Mouse (Mus musculus) megakaryocyte, embryonic 14.5 days (primary cell): Measurements from ENCODE around the gene Rffl. TPM values are rescaled to one million over a fixed set of nuclear protein-coding genes. Genes with fewer than 3 reads are reported as not detected.

ENCODE experiments used
- H3K27me3 ChIP-seq: replicated peaks from 2 replicates; pipeline ENCODE3; 2012; ENCODE audit warnings: inconsistent platforms
- H3K36me3 ChIP-seq: replicated peaks from 2 replicates; pipeline ENCODE3; 2012; ENCODE audit warnings: low read length, inconsistent platforms, mixed read lengths
- H3K4me1 ChIP-seq: 2 replicates; pipeline ENCODE4 v1.6.1; 2012; ENCODE audit warnings: inconsistent platforms
- H3K4me3 ChIP-seq: replicated peaks from 2 replicates; pipeline ENCODE3; 2012; ENCODE audit warnings: moderate library complexity, mild to moderate bottlenecking, inconsistent platforms
- H3K9me3 ChIP-seq: 2 replicates; pipeline ENCODE4 v1.6.1; 2012; ENCODE audit warnings: inconsistent platforms
- FLI1 ChIP-seq: IDR thresholded peaks from 2 replicates; pipeline ENCODE4 v1.6.1; 2012; ENCODE audit warnings: low read length, inconsistent platforms, mixed read lengths
- GATA1 ChIP-seq: IDR thresholded peaks from 3 replicates; pipeline ENCODE4 v1.6.1; 2012; ENCODE audit warnings: mixed read lengths, low read length, inconsistent platforms, borderline replicate concordance
- polyA plus RNA-seq: library from polyadenylated mRNA; stranded (reverse); fragments of >175 nt; gene quantifications from 2 replicates; pipeline ENCODE4 v1.2.3, GENCODE M21; 2012; ENCODE audit warnings: low replicate concordance; ENCODE audit not compliant: insufficient read depth

The Rffl gene
- polyA plus RNA-seq, result 5.6 and 33.5 TPM in 2 replicates

GRCm38 (mm10) chr11:82871031-82871446 is at the start of gene Rffl:
Gene Rffl, minus strand, starts transcription at chr11:82871210.
- TF ChIP-seq FLI1, result no peak
- no peak for TF ChIP-seq GATA1
- Histone ChIP-seq H3K9me3 (peaks cover 3% of the 10 kb centered on the region; the same call in 1 of the 2 replicates), H3K36me3 (peaks cover 29% of the 10 kb centered on the region), H3K4me1 (peaks cover 51% of the 10 kb centered on the region), H3K4me3 (peak within 1 kb of the TSS; percentile 95), H3K27me3 (no peaks in the 10 kb centered on the region)

GRCm38 (mm10) chr11:82920768-82921167 is 49.8 kb upstream of the Rffl start:
- H3K4me1 ChIP-seq, result no peaks in the 10 kb centered on the region
- no peak overlapping the region for H3K4me3 ChIP-seq
- no peaks in the 10 kb centered on the region for H3K9me3 ChIP-seq
- H3K36me3 ChIP-seq, result no peaks in the 10 kb centered on the region
- H3K27me3 ChIP-seq, result peaks cover 68% of the 10 kb centered on the region
- TF ChIP-seq GATA1, result no peak
- TF ChIP-seq FLI1, result no peak

GRCm38 (mm10) chr11:82914711-82915352 is 43.8 kb upstream of the Rffl start:
- Histone ChIP-seq H3K4me1 (peaks cover 8% of the 10 kb centered on the region), H3K27me3 (peaks cover 65% of the 10 kb centered on the region), H3K9me3 (no peaks in the 10 kb centered on the region), H3K36me3 (no peaks in the 10 kb centered on the region), H3K4me3 (peak overlapping the region; percentile 81)
- no peak for TF ChIP-seq GATA1
- TF ChIP-seq FLI1, result no peak

- Histone ChIP-seq H3K9me3 (no peaks in the 10 kb centered on the region), H3K27me3 (peaks cover 45% of the 10 kb centered on the region), H3K36me3 (peaks cover 7% of the 10 kb centered on the region), H3K4me3 (no peak overlapping the region), H3K4me1 (peaks cover 28% of the 10 kb centered on the region)
- TF ChIP-seq GATA1 (no peak), FLI1 (no peak)
These were observed 39.8 kb upstream of the Rffl start for GRCm38 (mm10) chr11:82910679-82911389.

- Histone ChIP-seq H3K9me3 (no peaks in the 10 kb centered on the region), H3K36me3 (peaks cover 13% of the 10 kb centered on the region), H3K4me3 (no peak within 1 kb of the TSS), H3K4me1 (peaks cover 31% of the 10 kb centered on the region), H3K27me3 (peaks cover 45% of the 10 kb centered on the region)
- TF ChIP-seq FLI1, result no peak
- TF ChIP-seq GATA1, result no peak
These were observed 39.2 kb upstream of the Rffl start, which contains the start of gene Unc45b for GRCm38 (mm10) chr11:82910250-82910649. Gene Unc45b, plus strand, starts transcription at chr11:82910550.

- TF ChIP-seq FLI1, result no peak
- no peak for TF ChIP-seq GATA1
- Histone ChIP-seq H3K4me1 (peaks cover 26% of the 10 kb centered on the region), H3K9me3 (no peaks in the 10 kb centered on the region), H3K4me3 (peak overlapping the region; percentile 99), H3K36me3 (peaks cover 30% of the 10 kb centered on the region), H3K27me3 (peaks cover 34% of the 10 kb centered on the region)
These were observed 37.6 kb upstream of the Rffl start for GRCm38 (mm10) chr11:82908608-82908989.

- Histone ChIP-seq H3K36me3 (peaks cover 36% of the 10 kb centered on the region), H3K9me3 (no peaks in the 10 kb centered on the region), H3K4me1 (peaks cover 26% of the 10 kb centered on the region), H3K4me3 (peak within 1 kb of the TSS; percentile 99), H3K27me3 (peaks cover 28% of the 10 kb centered on the region)
- TF ChIP-seq FLI1 (no peak), GATA1 (no peak)
These were observed 36.9 kb upstream of the Rffl start, which contains the start of gene Nle1 for GRCm38 (mm10) chr11:82907651-82908607. Gene Nle1, minus strand, starts transcription at chr11:82908411.

- Histone ChIP-seq H3K4me1 (peaks cover 26% of the 10 kb centered on the region), H3K4me3 (no peak overlapping the region), H3K27me3 (peaks cover 12% of the 10 kb centered on the region), H3K36me3 (peaks cover 57% of the 10 kb centered on the region), H3K9me3 (no peaks in the 10 kb centered on the region)
- TF ChIP-seq GATA1, result no peak
These were observed 34.8 kb upstream of the Rffl start for GRCm38 (mm10) chr11:82905816-82906215.

- peaks cover 26% of the 10 kb centered on the region for H3K4me1 ChIP-seq
- no peaks in the 10 kb centered on the region for H3K9me3 ChIP-seq
- peaks cover 3% of the 10 kb centered on the region for H3K27me3 ChIP-seq
- TF ChIP-seq FLI1 (no peak), GATA1 (no peak)
- peaks cover 66% of the 10 kb centered on the region for H3K36me3 ChIP-seq
- H3K4me3 ChIP-seq, result no peak overlapping the region
These were observed 33.9 kb upstream of the Rffl start for GRCm38 (mm10) chr11:82904952-82905351.
